Mouse (Mus musculus) T-helper 1 cell (primary cell): ENCODE results near the gene Slc24a2.

Source experiments
- in situ Hi-C: fragments of 300-600 bp; cut with MboI, MseI; formaldehyde crosslinking; loops from one replicate; pipeline ENCODE4 v1.15.1; 2025; ENCODE audit warnings: high pct_unique_total_duplicates

Slc24a2 gene

GRCm38 (mm10) chr4:87047131-87047530 lies 183.1 kb downstream of the Slc24a2 start:
- in situ Hi-C loops = no loop called here

GRCm38 (mm10) chr4:87043296-87043695 lies 187.0 kb downstream of the Slc24a2 start:
- in situ Hi-C loops = no loop called here

- in situ Hi-C loops = no loop called here
These were observed 188.8 kb downstream of the Slc24a2 start for GRCm38 (mm10) chr4:87041412-87041997.

GRCm38 (mm10) chr4:87037592-87037991 lies 192.7 kb downstream of the Slc24a2 start:
- in situ Hi-C loops = no loop called here

GRCm38 (mm10) chr4:87036507-87036906 lies 193.8 kb downstream of the Slc24a2 start:
- in situ Hi-C loops = no loop called here

- in situ Hi-C loops = no loop called here
These were observed 194.6 kb downstream of the Slc24a2 start for GRCm38 (mm10) chr4:87035701-87036100.

- in situ Hi-C loops = no loop called here
These were observed 197.6 kb downstream of the Slc24a2 start for GRCm38 (mm10) chr4:87032632-87033031.

- in situ Hi-C loops = no loop called here
These were observed 199.2 kb downstream of the Slc24a2 start for GRCm38 (mm10) chr4:87031076-87031475.

GRCm38 (mm10) chr4:87026311-87027151 lies 203.7 kb downstream of the Slc24a2 start:
- in situ Hi-C loops = no loop called here

GRCm38 (mm10) chr4:87024556-87024955 lies 205.7 kb downstream of the Slc24a2 start:
- in situ Hi-C loops = no loop called here

- in situ Hi-C loops = no loop called here
These were observed 208.7 kb downstream of the Slc24a2 start for GRCm38 (mm10) chr4:87021542-87021941.

- in situ Hi-C loops = no loop called here
These were observed 210.7 kb downstream of the Slc24a2 start for GRCm38 (mm10) chr4:87019486-87020105.

- in situ Hi-C loops = no loop called here
These were observed 211.9 kb downstream of the Slc24a2 start for GRCm38 (mm10) chr4:87018073-87018997.

- in situ Hi-C loops = no loop called here
These were observed 212.8 kb downstream of the Slc24a2 start for GRCm38 (mm10) chr4:87017464-87017863.

GRCm38 (mm10) chr4:87015746-87016145 lies 214.5 kb downstream of the Slc24a2 start:
- in situ Hi-C loops = no loop called here

- in situ Hi-C loops = no loop called here
These were observed 216.3 kb downstream of the Slc24a2 start for GRCm38 (mm10) chr4:87013721-87014620.

- in situ Hi-C loops = no loop called here
These were observed 237.8 kb downstream of the Slc24a2 start for GRCm38 (mm10) chr4:86992470-86992869.

GRCm38 (mm10) chr4:86989301-86989700 lies 241.0 kb downstream of the Slc24a2 start:
- in situ Hi-C loops = no loop called here

- in situ Hi-C loops = no loop called here
These were observed 242.4 kb downstream of the Slc24a2 start for GRCm38 (mm10) chr4:86987846-86988245.

- in situ Hi-C loops = no loop called here
These were observed 253.0 kb downstream of the Slc24a2 start for GRCm38 (mm10) chr4:86977272-86977671.
